Mouse (Mus musculus) retina, embryonic 14.5 days (tissue): ENCODE measurements around the gene Mn1.

Source experiments
- DNase-seq: peaks from one replicate; pipeline ENCODE4 v3.0.0-alpha.2; 2015; ENCODE audit warnings: low spot score

The Mn1 gene

GRCm38 (mm10) chr5:111489022-111489616 is 72.0 kb downstream of the Mn1 start:
- DNase-seq = peak; percentile 63

GRCm38 (mm10) chr5:111490599-111490998 is 73.4 kb downstream of the Mn1 start:
- no peak for DNase-seq

DNA sequence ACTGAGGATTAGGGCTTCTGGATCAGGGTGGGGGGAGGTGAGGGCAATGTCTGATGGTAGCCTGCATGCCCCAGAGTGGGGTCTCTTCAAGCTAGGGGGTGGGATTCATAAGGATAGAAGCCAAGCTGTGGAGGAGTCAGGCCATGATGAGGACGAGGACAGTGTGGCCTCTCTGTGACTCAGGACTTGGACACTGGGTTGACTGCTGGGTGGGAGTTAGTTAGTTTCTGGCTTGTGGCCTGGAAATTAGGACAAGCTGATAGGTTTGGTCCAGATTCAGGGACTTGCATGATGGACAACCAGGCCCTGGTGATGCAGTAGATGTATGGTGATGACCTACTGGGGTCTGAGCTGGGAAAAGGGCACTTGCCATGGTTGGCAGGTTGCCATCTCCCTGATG is 74.3 kb downstream of the Mn1 start:
- no peak for DNase-seq

DNA sequence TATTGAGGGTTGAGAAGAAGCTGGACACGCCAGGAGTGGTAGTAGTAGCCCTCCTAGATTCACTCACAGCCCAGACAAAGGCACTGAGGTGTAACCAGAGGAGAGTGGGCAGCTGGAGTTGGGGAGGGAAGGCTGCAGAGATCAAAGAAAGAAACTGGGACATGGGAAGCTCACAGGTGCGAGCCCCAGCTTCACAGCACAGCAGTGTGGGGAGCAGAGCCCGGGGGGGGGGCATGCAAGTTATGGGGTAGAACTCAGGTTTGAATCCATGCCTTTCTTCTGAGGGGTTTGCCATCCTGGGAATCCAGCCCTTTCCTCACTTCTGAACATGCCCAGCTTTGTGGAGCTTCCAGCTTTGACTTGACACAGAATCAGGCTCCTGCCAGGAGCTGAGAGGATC is 82.9 kb downstream of the Mn1 start:
- DNase-seq = no peak

GRCm38 (mm10) chr5:111501691-111502441 is 84.7 kb downstream of the Mn1 start:
- no peak for DNase-seq

GRCm38 (mm10) chr5:111505241-111505640 is 88.1 kb downstream of the Mn1 start:
- no peak for DNase-seq

DNA sequence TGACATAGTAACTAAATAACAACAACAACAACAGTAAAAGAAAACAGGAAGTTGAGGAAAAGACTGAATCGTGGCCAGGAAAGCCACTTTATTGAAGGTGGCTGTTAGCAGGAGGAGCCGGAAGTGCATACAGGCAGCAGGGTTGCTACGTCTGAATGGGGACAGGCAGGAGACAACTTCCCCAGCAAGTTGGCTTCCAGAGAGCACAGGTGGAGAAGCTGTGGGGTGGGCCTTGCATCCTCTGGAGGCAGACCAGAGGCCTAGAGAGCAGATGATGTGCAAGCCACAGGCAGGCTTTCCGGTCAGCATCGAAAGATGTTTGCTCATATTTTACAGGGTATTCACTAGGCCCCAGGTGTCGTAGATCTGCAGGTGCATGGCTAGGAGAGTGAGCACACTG is 88.7 kb downstream of the Mn1 start:
- no peak for DNase-seq

- DNase-seq = no peak
These were observed 89.2 kb downstream of the Mn1 start for GRCm38 (mm10) chr5:111506410-111506809.
